Mouse (Mus musculus) lung, postnatal 0 days (tissue): Measurements from ENCODE around the gene Relt.

Experiments used
- CTCF ChIP-seq: IDR thresholded peaks from 2 replicates; pipeline ENCODE4 v1.5.1; 2016; ENCODE audit warnings: antibody characterized with exemption, mild to moderate bottlenecking
- EP300 ChIP-seq: IDR thresholded peaks from 2 replicates; pipeline ENCODE4 v1.6.1; 2016; ENCODE audit warnings: antibody characterized with exemption, mild to moderate bottlenecking, control low read depth

DNA sequence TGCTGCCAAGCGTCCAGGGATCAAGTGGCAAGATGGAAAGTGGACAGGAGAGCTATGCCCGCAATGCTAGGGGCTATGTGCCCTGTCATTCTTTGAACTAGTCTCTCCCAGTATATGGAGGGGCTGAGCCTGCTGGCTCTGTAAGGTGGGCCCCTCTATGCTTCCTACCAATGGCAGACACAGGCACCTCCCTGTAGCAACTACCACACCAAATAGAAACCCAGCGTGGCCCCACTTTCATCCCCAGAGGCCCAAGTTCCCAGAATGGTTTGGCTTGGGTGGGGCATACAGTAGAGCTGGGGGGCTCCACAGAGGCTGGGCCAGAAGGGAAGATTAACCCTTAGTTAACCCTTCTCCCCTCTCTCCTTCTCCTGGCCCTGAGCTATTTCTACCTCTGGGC lies 2.8 kb downstream of the Relt start:
- no peak for TF ChIP-seq CTCF
- TF ChIP-seq EP300, result no peak
